Mouse (Mus musculus): Measurements from ENCODE around the gene Ctnna3. TPM values are rescaled to one million over a fixed set of nuclear protein-coding genes. Genes with fewer than 3 reads are reported as not detected.
"Not testable (repeated sequence)": the region's sequence is repeated elsewhere in the genome, so short reads cannot be mapped to it uniquely, and the experiment has no call there.

The Ctnna3 gene
- total RNA-seq, 1 experiment from 2014 or later = not detected

- ATAC-seq (replicated peaks in 1 of 2; ENCODE audit: insufficient read depth in 1 of 2, low FRiP score in 2 of 2, low TSS enrichment in 1 of 2, low read depth in 1 of 2, poor library complexity in 2 of 2, severe bottlenecking in 2 of 2) = no peak
Observed at GRCm38 (mm10) chr10:64643976-64644375, 1214.1 kb downstream of the Ctnna3 start.

- no peak for ATAC-seq (replicated peaks in 1 of 2; ENCODE audit: insufficient read depth in 1 of 2, low FRiP score in 2 of 2, low TSS enrichment in 1 of 2, low read depth in 1 of 2, poor library complexity in 2 of 2, severe bottlenecking in 2 of 2)
Observed at GRCm38 (mm10) chr10:64661190-64661589, 1231.3 kb downstream of the Ctnna3 start.

- ATAC-seq (replicated peaks in 1 of 2; ENCODE audit: insufficient read depth in 1 of 2, low FRiP score in 2 of 2, low TSS enrichment in 1 of 2, low read depth in 1 of 2, poor library complexity in 2 of 2, severe bottlenecking in 2 of 2) = no peak
Observed at GRCm38 (mm10) chr10:64671469-64671868, 1241.6 kb downstream of the Ctnna3 start.

GRCm38 (mm10) chr10:64675796-64676195, 1245.9 kb downstream of the Ctnna3 start:
- ATAC-seq (replicated peaks in 1 of 2; ENCODE audit: insufficient read depth in 1 of 2, low FRiP score in 2 of 2, low TSS enrichment in 1 of 2, low read depth in 1 of 2, poor library complexity in 2 of 2, severe bottlenecking in 2 of 2) = no peak

GRCm38 (mm10) chr10:64710017-64710416, 1280.1 kb downstream of the Ctnna3 start:
- no peak for ATAC-seq (replicated peaks in 1 of 2; ENCODE audit: insufficient read depth in 1 of 2, low FRiP score in 2 of 2, low TSS enrichment in 1 of 2, low read depth in 1 of 2, poor library complexity in 2 of 2, severe bottlenecking in 2 of 2)

GRCm38 (mm10) chr10:64718036-64718435, 1288.1 kb downstream of the Ctnna3 start:
- ATAC-seq (replicated peaks in 1 of 2; ENCODE audit: insufficient read depth in 1 of 2, low FRiP score in 2 of 2, low TSS enrichment in 1 of 2, low read depth in 1 of 2, poor library complexity in 2 of 2, severe bottlenecking in 2 of 2) = no peak

- ATAC-seq (replicated peaks in 1 of 2; ENCODE audit: insufficient read depth in 1 of 2, low FRiP score in 2 of 2, low TSS enrichment in 1 of 2, low read depth in 1 of 2, poor library complexity in 2 of 2, severe bottlenecking in 2 of 2) = no peak
Observed at GRCm38 (mm10) chr10:64735692-64736091, 1305.8 kb downstream of the Ctnna3 start.

- ATAC-seq (replicated peaks in 1 of 2; ENCODE audit: insufficient read depth in 1 of 2, low FRiP score in 2 of 2, low TSS enrichment in 1 of 2, low read depth in 1 of 2, poor library complexity in 2 of 2, severe bottlenecking in 2 of 2) = no peak
Observed at GRCm38 (mm10) chr10:64736616-64737015, 1306.7 kb downstream of the Ctnna3 start.

- not testable (repeated sequence) for ATAC-seq (replicated peaks in 1 of 2; ENCODE audit: insufficient read depth in 1 of 2, low FRiP score in 2 of 2, low TSS enrichment in 1 of 2, low read depth in 1 of 2, poor library complexity in 2 of 2, severe bottlenecking in 2 of 2)
Observed at GRCm38 (mm10) chr10:64741721-64742120, 1311.8 kb downstream of the Ctnna3 start.

- not testable (repeated sequence) for ATAC-seq (replicated peaks in 1 of 2; ENCODE audit: insufficient read depth in 1 of 2, low FRiP score in 2 of 2, low TSS enrichment in 1 of 2, low read depth in 1 of 2, poor library complexity in 2 of 2, severe bottlenecking in 2 of 2)
Observed at GRCm38 (mm10) chr10:64744099-64744498, 1314.2 kb downstream of the Ctnna3 start.

- ATAC-seq (replicated peaks in 1 of 2; ENCODE audit: insufficient read depth in 1 of 2, low FRiP score in 2 of 2, low TSS enrichment in 1 of 2, low read depth in 1 of 2, poor library complexity in 2 of 2, severe bottlenecking in 2 of 2) = no peak
Observed at GRCm38 (mm10) chr10:64748651-64749050, 1318.8 kb downstream of the Ctnna3 start.

- no peak; a peak in 1 of 4 replicates for ATAC-seq (replicated peaks in 1 of 2; ENCODE audit: insufficient read depth in 1 of 2, low FRiP score in 2 of 2, low TSS enrichment in 1 of 2, low read depth in 1 of 2, poor library complexity in 2 of 2, severe bottlenecking in 2 of 2)
Observed at GRCm38 (mm10) chr10:64750791-64751190, 1320.9 kb downstream of the Ctnna3 start.

GRCm38 (mm10) chr10:64836315-64836714, 1406.4 kb downstream of the Ctnna3 start:
- no peak for ATAC-seq (replicated peaks in 1 of 2; ENCODE audit: insufficient read depth in 1 of 2, low FRiP score in 2 of 2, low TSS enrichment in 1 of 2, low read depth in 1 of 2, poor library complexity in 2 of 2, severe bottlenecking in 2 of 2)

- no peak for ATAC-seq (replicated peaks in 1 of 2; ENCODE audit: insufficient read depth in 1 of 2, low FRiP score in 2 of 2, low TSS enrichment in 1 of 2, low read depth in 1 of 2, poor library complexity in 2 of 2, severe bottlenecking in 2 of 2)
Observed at GRCm38 (mm10) chr10:64861439-64861838, 1431.5 kb downstream of the Ctnna3 start.

- ATAC-seq (replicated peaks in 1 of 2; ENCODE audit: insufficient read depth in 1 of 2, low FRiP score in 2 of 2, low TSS enrichment in 1 of 2, low read depth in 1 of 2, poor library complexity in 2 of 2, severe bottlenecking in 2 of 2) = no peak
Observed at GRCm38 (mm10) chr10:64870888-64871287, 1441.0 kb downstream of the Ctnna3 start.

GRCm38 (mm10) chr10:64876506-64876905, 1446.6 kb downstream of the Ctnna3 start:
- ATAC-seq (replicated peaks in 1 of 2; ENCODE audit: insufficient read depth in 1 of 2, low FRiP score in 2 of 2, low TSS enrichment in 1 of 2, low read depth in 1 of 2, poor library complexity in 2 of 2, severe bottlenecking in 2 of 2) = no peak

- no peak for ATAC-seq (replicated peaks in 1 of 2; ENCODE audit: insufficient read depth in 1 of 2, low FRiP score in 2 of 2, low TSS enrichment in 1 of 2, low read depth in 1 of 2, poor library complexity in 2 of 2, severe bottlenecking in 2 of 2)
Observed at GRCm38 (mm10) chr10:64879860-64880259, 1450.0 kb downstream of the Ctnna3 start.

- ATAC-seq (replicated peaks in 1 of 2; ENCODE audit: insufficient read depth in 1 of 2, low FRiP score in 2 of 2, low TSS enrichment in 1 of 2, low read depth in 1 of 2, poor library complexity in 2 of 2, severe bottlenecking in 2 of 2) = no peak
Observed at GRCm38 (mm10) chr10:64886946-64887345, 1457.0 kb downstream of the Ctnna3 start.

- ATAC-seq (replicated peaks in 1 of 2; ENCODE audit: insufficient read depth in 1 of 2, low FRiP score in 2 of 2, low TSS enrichment in 1 of 2, low read depth in 1 of 2, poor library complexity in 2 of 2, severe bottlenecking in 2 of 2) = no peak
Observed at GRCm38 (mm10) chr10:64892458-64892857, 1462.6 kb downstream of the Ctnna3 start.

- no peak for ATAC-seq (replicated peaks in 1 of 2; ENCODE audit: insufficient read depth in 1 of 2, low FRiP score in 2 of 2, low TSS enrichment in 1 of 2, low read depth in 1 of 2, poor library complexity in 2 of 2, severe bottlenecking in 2 of 2)
Observed at GRCm38 (mm10) chr10:64898739-64899138, 1468.8 kb downstream of the Ctnna3 start.
